Mouse (Mus musculus) heart, adult 2 months (tissue): ENCODE results near the gene Tvp23b. TPM values are rescaled to one million over a fixed set of nuclear protein-coding genes. Genes with fewer than 3 reads are reported as not detected.

Experiments used
- DNase-seq, 2 experiments: peaks; one replicate each; pipeline ENCODE4 v3.0.0; 2021
- H3K27ac ChIP-seq: fragments of 200-600 bp; 2 replicates; pipeline ENCODE4 v1.8.1; 2022
- H3K27me3 ChIP-seq: fragments of 200-500 bp; 2 replicates; pipeline ENCODE4 v1.6.1; 2012; ENCODE audit warnings: mild to moderate bottlenecking, low read length, inconsistent platforms, mixed read lengths; ENCODE audit not compliant: control insufficient read depth, insufficient read depth
- H3K36me3 ChIP-seq: fragments of 200-500 bp; 2 replicates; pipeline ENCODE4 v1.6.1; 2012; ENCODE audit warnings: low read length, inconsistent platforms; ENCODE audit not compliant: control insufficient read depth, insufficient read depth
- H3K4me1 ChIP-seq: fragments of 200-500 bp; 2 replicates; pipeline ENCODE4 v1.6.1; 2011; ENCODE audit warnings: low read length; ENCODE audit not compliant: control insufficient read depth, insufficient read depth
- H3K4me3 ChIP-seq: fragments of 200-600 bp; 2 replicates; pipeline ENCODE4 v1.8.1; 2022
- H3K79me2 ChIP-seq: fragments of 200-500 bp; replicated peaks from 2 replicates; pipeline ENCODE4 v1.6.1; 2012; ENCODE audit warnings: mild to moderate bottlenecking, inconsistent platforms, low read length, moderate library complexity, mixed read lengths; ENCODE audit not compliant: control insufficient read depth, insufficient read depth
- H3K9ac ChIP-seq: fragments of 200-500 bp; 2 replicates; pipeline ENCODE4 v1.6.1; 2012; ENCODE audit warnings: low read depth, mild to moderate bottlenecking, control low read depth, inconsistent platforms, low read length, mixed read lengths
- CTCF ChIP-seq: fragments of 200-600 bp; IDR thresholded peaks from 2 replicates; pipeline ENCODE4 v1.8.1; 2022; ENCODE audit warnings: antibody characterized with exemption, mild to moderate bottlenecking, moderate library complexity
- EP300 ChIP-seq: fragments of 200-500 bp; IDR thresholded peaks from 2 replicates; pipeline ENCODE4 v1.6.1; 2011; ENCODE audit warnings: low read depth, low read length, control low read depth; ENCODE audit not compliant: insufficient read depth
- POLR2A ChIP-seq: fragments of 200-500 bp; IDR thresholded peaks from 2 replicates; pipeline ENCODE4 v1.6.1; 2011; ENCODE audit warnings: mild to moderate bottlenecking, low read depth, low read length, control low read depth; ENCODE audit not compliant: insufficient read depth
- WGBS: fragments of 180-500 bp; shearing (Covaris S2); methylation state at CpG from one replicate; pipeline ENCODE4 v1.1.7; 2018; 5-methylcytosine and 5-hydroxymethylcytosine counted together
- intact Hi-C: fragments of 180-260 bp; cut with DNase I; formaldehyde crosslinking; loops from one replicate; pipeline ENCODE4 v1.15.1; 2025
- long read RNA-seq: library from polyadenylated mRNA; stranded (forward); transcript quantifications from one replicate; pipeline ENCODE4 v2.0.0, GENCODE M21; 2021
- polyA plus RNA-seq: library from polyadenylated mRNA; depleted of rRNA; stranded (reverse); fragments of >200 nt; gene quantifications from 2 replicates; pipeline ENCODE4 v1.2.3, GENCODE M21; 2012; rRNA removed
- total RNA-seq, 2 experiments: library from RNA; stranded (reverse); gene quantifications; 2 replicates each; pipeline ENCODE4 v1.2.3; 2021

Tvp23b gene
- 10 to 100 TPM; 21.9 to 24.5 TPM for total RNA-seq
- 9.7 and 17.7 TPM in 2 replicates for polyA plus RNA-seq
- long read RNA-seq, transcript Tvp23b-201 (7 exons, 1,784 nt) = major isoform, 30 of 36 reads
- long read RNA-seq, partial matches to known transcripts = 2 of 36 reads
- long read RNA-seq, other reads (novel, unspliced or antisense) = 4 of 36 reads

- peak within 1 kb of the TSS; percentile 88 for H3K9ac ChIP-seq
- peak within 1 kb of the TSS; percentile 100 for H3K4me3 ChIP-seq
- no peaks in the 10 kb centered on the region for H3K36me3 ChIP-seq
- DNase-seq = peak; percentile 98
- no peaks in the 10 kb centered on the region for H3K27me3 ChIP-seq
- no peaks in the 10 kb centered on the region for H3K79me2 ChIP-seq
- H3K27ac ChIP-seq = peak within 1 kb of the TSS; percentile 94
- TF ChIP-seq POLR2A (peak; percentile 91), EP300 (peak; percentile 81), CTCF (no peak)
- no peaks in the 10 kb centered on the region; the same call in none of the 2 replicates for H3K4me1 ChIP-seq
- intact Hi-C loops = loop anchor here (2.0 to 10.0 kb wide), 2 partner anchors 59 to 275 kb away; partner anchors contain the start of gene Trim16
- 1% methylated on average over 55 of the region's 55 CpGs for WGBS
Observed at GRCm38 (mm10) chr11:62879220-62880048, at the start of gene Tvp23b. Tvp23b (plus strand) TSS chr11:62879455.

- Histone ChIP-seq H3K9ac (no peak overlapping the region), H3K27ac (no peak overlapping the region), H3K4me3 (no peak overlapping the region), H3K4me1 (peaks cover 4% of the 10 kb centered on the region), H3K27me3 (no peaks in the 10 kb centered on the region), H3K79me2 (no peaks in the 10 kb centered on the region; the same call in 1 of the 2 replicates), H3K36me3 (no peaks in the 10 kb centered on the region)
- TF ChIP-seq EP300 (no peak), CTCF (no peak), POLR2A (no peak)
- 93% methylated on average over 2 of the region's 2 CpGs for WGBS
- intact Hi-C loops = no loop called here
- DNase-seq = no peak
Observed at GRCm38 (mm10) chr11:62830387-62830786, 48.9 kb upstream of the Tvp23b start.

- no peak overlapping the region for H3K4me3 ChIP-seq
- no peaks in the 10 kb centered on the region for H3K79me2 ChIP-seq
- no peaks in the 10 kb centered on the region for H3K36me3 ChIP-seq
- intact Hi-C loops = no loop called here
- no peak overlapping the region for H3K27ac ChIP-seq
- no peak for DNase-seq
- H3K4me1 ChIP-seq = no peaks in the 10 kb centered on the region
- TF ChIP-seq CTCF = no peak
- TF ChIP-seq POLR2A = no peak
- no peak for TF ChIP-seq EP300
- H3K9ac ChIP-seq = no peak overlapping the region
- H3K27me3 ChIP-seq = no peaks in the 10 kb centered on the region
Observed at GRCm38 (mm10) chr11:62831906-62832305, 47.3 kb upstream of the Tvp23b start.

DNA sequence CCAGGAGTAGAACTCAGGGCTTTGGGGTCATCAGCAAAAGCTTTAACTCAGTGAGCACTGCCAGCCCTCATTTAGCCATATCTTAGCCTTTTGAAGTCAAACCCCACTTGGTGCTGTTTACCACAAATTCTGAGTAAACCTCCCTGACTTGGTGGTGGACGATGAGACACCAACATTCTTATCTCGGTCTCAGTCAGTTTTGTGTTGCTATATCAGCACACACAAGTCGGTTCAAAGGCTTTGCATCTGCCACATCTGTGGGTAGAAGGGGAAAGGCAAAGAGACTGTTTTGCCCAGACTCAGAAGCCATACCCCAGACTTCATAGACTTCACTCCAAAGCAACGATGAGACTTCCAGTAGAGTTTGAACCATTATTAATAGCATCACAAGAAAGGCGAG, 34.7 kb upstream of the Tvp23b start:
- Histone ChIP-seq H3K9ac (no peak overlapping the region), H3K36me3 (no peaks in the 10 kb centered on the region), H3K27me3 (no peaks in the 10 kb centered on the region), H3K27ac (no peak overlapping the region), H3K4me1 (no peaks in the 10 kb centered on the region; the same call in 1 of the 2 replicates), H3K4me3 (no peak overlapping the region), H3K79me2 (no peaks in the 10 kb centered on the region)
- intact Hi-C loops = no loop called here
- no peak for TF ChIP-seq EP300
- TF ChIP-seq POLR2A = no peak
- no peak for TF ChIP-seq CTCF
- 76% methylated on average over 5 of the region's 5 CpGs for WGBS
- DNase-seq = no peak

DNA sequence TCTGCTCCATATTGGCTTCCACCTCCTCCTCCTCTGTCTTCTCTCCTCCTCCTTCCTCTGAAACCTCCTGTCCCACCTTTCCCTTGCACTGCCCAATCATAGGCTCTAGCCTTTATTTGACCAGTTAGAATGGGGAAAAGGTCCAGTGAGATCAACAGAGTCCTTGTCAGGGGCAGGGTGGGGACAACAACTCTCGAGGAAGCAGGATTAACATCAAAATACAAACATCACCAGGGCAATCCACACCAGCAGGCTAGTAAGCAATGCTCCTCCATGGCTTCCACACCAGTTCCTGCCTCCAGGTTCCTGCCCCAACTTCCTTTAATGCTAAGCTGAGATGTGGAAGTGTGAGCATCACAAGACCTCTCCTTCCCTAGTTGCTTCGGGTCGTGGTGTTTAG, 33.5 kb upstream of the Tvp23b start:
- TF ChIP-seq POLR2A (no peak), EP300 (no peak), CTCF (no peak)
- no peaks in the 10 kb centered on the region for H3K36me3 ChIP-seq
- no peak overlapping the region for H3K9ac ChIP-seq
- H3K27me3 ChIP-seq = no peaks in the 10 kb centered on the region
- no peaks in the 10 kb centered on the region; the same call in 1 of the 2 replicates for H3K4me1 ChIP-seq
- no peak overlapping the region for H3K4me3 ChIP-seq
- no peak overlapping the region for H3K27ac ChIP-seq
- 43% methylated on average over 3 of the region's 3 CpGs for WGBS
- DNase-seq = no peak
- H3K79me2 ChIP-seq = no peaks in the 10 kb centered on the region
- intact Hi-C loops = no loop called here

DNA sequence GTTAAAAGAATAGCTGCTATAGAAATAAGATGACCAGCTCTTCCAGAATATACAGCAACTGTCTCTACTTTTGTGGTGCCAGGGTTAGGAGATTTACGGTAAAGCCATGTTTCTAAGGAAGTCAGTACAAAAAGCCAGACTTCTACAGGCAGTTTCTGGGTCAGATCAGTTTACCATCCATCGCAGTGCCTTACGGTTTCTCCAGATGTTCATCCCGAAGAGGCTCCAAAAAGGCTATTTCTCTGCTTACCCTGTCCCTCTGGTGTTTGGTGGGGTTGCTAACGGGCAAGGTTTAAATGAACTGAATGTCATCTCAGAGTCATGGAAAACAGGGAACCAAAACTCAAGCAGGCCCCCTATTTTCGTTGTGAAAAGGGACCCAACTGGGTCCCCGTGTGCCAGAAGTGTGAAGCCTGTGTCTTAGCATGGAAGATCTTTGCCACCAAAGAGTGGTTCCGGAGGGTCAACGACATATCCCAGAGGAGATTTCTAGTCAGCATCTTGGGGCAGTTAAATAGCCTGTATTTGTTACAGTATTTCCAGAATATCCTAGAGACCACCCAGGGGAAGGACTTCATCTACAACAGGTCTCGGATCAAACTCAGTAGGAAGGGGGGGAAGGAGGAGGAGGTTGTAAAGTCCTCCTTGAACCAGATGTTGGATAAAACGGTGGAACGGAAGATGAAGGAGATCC, 32.1 kb upstream of the Tvp23b start, which contains the start of gene Fbxw10:
TSS of gene Fbxw10 (plus strand) at position 109 of the 694 bp plus-strand sequence.
- H3K4me3 ChIP-seq = peak within 1 kb of the TSS; percentile 32
- DNase-seq = peak in 1 of 2 experiments; percentile 17
- 37% methylated on average over 12 of the region's 12 CpGs for WGBS
- H3K4me1 ChIP-seq = no peaks in the 10 kb centered on the region; the same call in 1 of the 2 replicates
- H3K27me3 ChIP-seq = no peaks in the 10 kb centered on the region
- TF ChIP-seq POLR2A (no peak), CTCF (no peak), EP300 (no peak)
- H3K9ac ChIP-seq = peak within 1 kb of the TSS; percentile 56
- H3K36me3 ChIP-seq = no peaks in the 10 kb centered on the region
- intact Hi-C loops = no loop called here
- peak within 1 kb of the TSS; percentile 62 for H3K27ac ChIP-seq
- no peaks in the 10 kb centered on the region for H3K79me2 ChIP-seq
